Mouse (Mus musculus): ENCODE data around the gene Rcbtb2. TPM values are rescaled to one million over a fixed set of nuclear protein-coding genes. Genes with fewer than 3 reads are reported as not detected.

Rcbtb2 gene
- total and polyA plus RNA-seq, 3 experiments: 34.1 to 49.0 (median 36.9) TPM

DNA sequence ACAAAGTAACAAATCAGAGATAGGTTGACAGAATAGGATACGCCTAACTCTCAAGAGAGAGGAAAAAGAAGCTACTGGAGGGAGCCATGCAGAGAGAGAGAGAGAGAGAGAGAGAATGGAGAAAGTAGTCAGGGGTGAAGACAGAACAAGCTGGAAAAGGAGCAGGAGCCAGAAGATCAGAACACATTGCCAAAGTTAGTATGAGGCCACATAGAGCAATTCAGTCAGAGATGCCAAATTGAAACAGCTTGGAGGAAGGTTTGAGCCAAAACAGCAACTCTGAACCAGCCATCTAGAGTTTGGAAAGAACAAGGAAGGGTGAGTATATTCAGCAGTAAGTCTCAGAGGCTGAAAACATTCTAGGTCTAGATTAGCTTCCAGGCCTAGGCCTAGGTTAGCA lies 94.2 kb downstream of the Rcbtb2 start:
- in situ Hi-C loops (cut with MboI; ENCODE audit: low pct_ligation_motif_present, low pct_unique_long_range_greater_than_20kb, low sequenced_read_pairs): no loop called here
- H3K4me2 ChIP-seq (ENCODE audit: insufficient read depth, low read depth, poor library complexity, severe bottlenecking): no peak overlapping the region
- H3K36me3 ChIP-seq (replicated peaks in 1 of 2; ENCODE audit: control insufficient read depth in 1 of 2, insufficient read depth in 1 of 2, low read length in 1 of 2): peaks cover 9 to 15% of the 10 kb centered on the region in 2 experiments
- H3K9ac ChIP-seq (ENCODE audit: insufficient read depth, low read depth): no peak overlapping the region
- DNase-seq (ENCODE audit: extremely low read depth): no peak
- peaks cover 0 to 3% of the 10 kb centered on the region in 2 experiments; a peak in 1 of 4 replicates for H3K4me1 ChIP-seq (ENCODE audit: control insufficient read depth in 1 of 2, insufficient read depth in 2 of 2)
- no peaks in the 10 kb centered on the region for H3K27me3 ChIP-seq (replicated peaks)
- no peaks in the 10 kb centered on the region for H3K9me3 ChIP-seq (replicated peaks; ENCODE audit: low read length)
- no peak overlapping the region for H3K4me3 ChIP-seq (replicated peaks in 1 of 3; ENCODE audit: low read depth in 2 of 3, low read length in 2 of 3, poor library complexity in 1 of 3)
- H3K79me2 ChIP-seq (replicated peaks; ENCODE audit: control insufficient read depth, extremely low read depth, insufficient read depth, poor library complexity, severe bottlenecking): no peaks in the 10 kb centered on the region
- dilution Hi-C loops (cut with MboI; ENCODE audit: extremely low pct_ligation_motif_present, extremely low pct_unique_long_range_greater_than_20kb, low sequenced_read_pairs): no loop called here
- H3K27ac ChIP-seq (ENCODE audit: insufficient read depth, low read depth): no peak overlapping the region
- no peak for TF ChIP-seq EP300 (IDR thresholded peaks at IDR 0.05; ENCODE audit: low read length)
- no peak for TF ChIP-seq ZMIZ1 (IDR thresholded peaks at IDR 0.05; ENCODE audit: low read depth, low read length)
- TF ChIP-seq USF1 (IDR thresholded peaks at IDR 0.05; ENCODE audit: low read depth, low read length): no peak
- TF ChIP-seq CTCF (conservative IDR thresholded peaks at IDR 0.05 in 1 of 2, IDR thresholded peaks at IDR 0.05 in 1 of 2; ENCODE audit: low read depth in 2 of 2, low read length in 2 of 2): no peak
- no peak for TF ChIP-seq ZNF384 (IDR thresholded peaks at IDR 0.05; ENCODE audit: low read depth, low read length)
- no peak for TF ChIP-seq NELFE (IDR thresholded peaks at IDR 0.05; ENCODE audit: low read depth, low read length)
- no peak for TF ChIP-seq ZC3H11A (IDR thresholded peaks at IDR 0.05; ENCODE audit: low read depth, low read length)
- TF ChIP-seq PAX5 (IDR thresholded peaks at IDR 0.05; ENCODE audit: low read length): no peak
- TF ChIP-seq UBTF (IDR thresholded peaks at IDR 0.05; ENCODE audit: low read depth, low read length): no peak
- no peak for TF ChIP-seq BHLHE40 (IDR thresholded peaks at IDR 0.05; ENCODE audit: low read depth, low read length)
- TF ChIP-seq IRF4 (IDR thresholded peaks at IDR 0.05; ENCODE audit: low read depth, low read length): no peak
- TF ChIP-seq ZKSCAN1 (IDR thresholded peaks at IDR 0.05; ENCODE audit: borderline replicate concordance, low read depth, low read length): no peak
- no peak for TF ChIP-seq JUND (conservative IDR thresholded peaks at IDR 0.05; ENCODE audit: low read depth, low read length)
- TF ChIP-seq MAX (IDR thresholded peaks at IDR 0.05; ENCODE audit: low read length): no peak

DNA sequence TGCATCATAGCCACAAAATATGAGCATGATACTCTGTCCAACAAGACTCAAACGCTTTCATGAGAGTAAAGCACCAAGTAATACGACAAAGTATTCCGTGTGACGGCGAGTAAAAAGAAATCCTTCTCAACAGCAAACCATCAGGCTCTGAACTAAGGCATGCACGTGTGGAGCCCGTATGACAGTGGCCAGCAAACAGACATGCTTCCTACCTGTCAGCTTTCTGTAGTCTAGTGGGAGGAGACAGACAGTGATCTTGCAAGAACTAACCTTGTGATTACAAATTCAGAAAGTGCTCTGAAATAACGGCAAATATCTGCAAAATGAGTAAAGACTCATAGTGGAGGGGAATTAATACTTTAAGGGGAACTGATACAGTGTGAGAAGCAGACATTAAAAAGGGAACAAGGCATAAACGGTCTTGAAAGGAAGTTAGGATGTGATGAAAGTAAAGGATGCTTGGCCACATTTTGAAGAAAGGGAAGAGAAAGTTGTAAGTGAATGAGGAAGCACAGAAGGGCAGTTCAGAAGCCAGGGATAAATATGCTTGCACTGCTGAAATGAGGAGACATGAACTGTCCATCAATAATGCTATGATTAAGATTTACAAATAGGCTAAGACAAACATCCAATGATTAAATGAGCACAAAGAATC lies 99.6 kb downstream of the Rcbtb2 start:
- TF ChIP-seq BHLHE40 (IDR thresholded peaks at IDR 0.05; ENCODE audit: low read depth, low read length): peak; percentile 28; the same call in 1 of the 2 replicates
- no peak; the same call in 1 of the 2 replicates for TF ChIP-seq ETS1 (conservative IDR thresholded peaks at IDR 0.05; ENCODE audit: low read depth, low read length)
- TF ChIP-seq CHD2 (IDR thresholded peaks at IDR 0.05; ENCODE audit: low read length): 0 out of 2 replicates have a peak, but pooled peaks have one; percentile 14
- 0 out of 2 replicates have a peak, but pooled peaks have one; percentile 44 for TF ChIP-seq EP300 (IDR thresholded peaks at IDR 0.05; ENCODE audit: low read length)
- no peak for TF ChIP-seq E2F4 (IDR thresholded peaks at IDR 0.05; ENCODE audit: insufficient replicate concordance, low read depth, low read length)
- no peak for TF ChIP-seq JUN (IDR thresholded peaks at IDR 0.05; ENCODE audit: insufficient read depth, low read depth, low read length)
- 0 out of 2 replicates have a peak, but pooled peaks have one; percentile 23 for TF ChIP-seq MAX (IDR thresholded peaks at IDR 0.05; ENCODE audit: low read length)
- no peak for TF ChIP-seq KAT2A (IDR thresholded peaks at IDR 0.05; ENCODE audit: insufficient replicate concordance, low read length)
- TF ChIP-seq ZMIZ1 (IDR thresholded peaks at IDR 0.05; ENCODE audit: low read depth, low read length): no peak
- Histone ChIP-seq H3K9me3 (replicated peaks; ENCODE audit: low read length) (no peaks in the 10 kb centered on the region), H3K27me3 (replicated peaks) (no peaks in the 10 kb centered on the region), H3K4me2 (ENCODE audit: insufficient read depth, low read depth, poor library complexity, severe bottlenecking) (no peak overlapping the region), H3K9ac (ENCODE audit: insufficient read depth, low read depth) (no peak overlapping the region), H3K4me1 (ENCODE audit: control insufficient read depth in 1 of 2, insufficient read depth in 2 of 2) (peaks cover 2 to 20% of the 10 kb centered on the region in 2 experiments; a peak in 2 of 4 replicates), H3K79me2 (replicated peaks; ENCODE audit: control insufficient read depth, extremely low read depth, insufficient read depth, poor library complexity, severe bottlenecking) (no peaks in the 10 kb centered on the region), H3K36me3 (replicated peaks in 1 of 2; ENCODE audit: control insufficient read depth in 1 of 2, insufficient read depth in 1 of 2, low read length in 1 of 2) (no peaks in the 10 kb centered on the region), H3K27ac (ENCODE audit: insufficient read depth, low read depth) (no peak overlapping the region), H3K4me3 (replicated peaks in 1 of 3; ENCODE audit: low read depth in 2 of 3, low read length in 2 of 3, poor library complexity in 1 of 3) (peak overlapping the region in 1 of 3 experiments; percentile 35)
- dilution Hi-C loops (cut with MboI; ENCODE audit: extremely low pct_ligation_motif_present, extremely low pct_unique_long_range_greater_than_20kb, low sequenced_read_pairs) (no loop called here), in situ Hi-C loops (cut with MboI; ENCODE audit: low pct_ligation_motif_present, low pct_unique_long_range_greater_than_20kb, low sequenced_read_pairs) (no loop called here)
- DNase-seq (ENCODE audit: extremely low read depth): peak; percentile 27

Measured in CH12.LX (cell line).